Mouse (Mus musculus) heart, adult 18-20 months (tissue): ENCODE measurements around the gene Nrde2. TPM values are rescaled to one million over a fixed set of nuclear protein-coding genes. Genes with fewer than 3 reads are reported as not detected.
A peak's percentile ranks its signal among the peaks of the same experiment; 100 is the strongest.
"Not testable (repeated sequence)": the region's sequence is repeated elsewhere in the genome, so short reads cannot be mapped to it uniquely, and the experiment has no call there.

Experiments
- DNase-seq, 2 experiments: peaks; one replicate each; pipeline ENCODE4 v3.0.0; 2021 to 2022; ENCODE audit warnings: mixed read lengths in 1 of 2
- long read RNA-seq, 2 experiments: library from polyadenylated mRNA; stranded (forward); transcript quantifications; one replicate each; pipeline ENCODE4 v2.0.0; 2021
- total RNA-seq, 2 experiments: library from RNA; stranded (reverse); gene quantifications; 2 replicates each; pipeline ENCODE4 v1.2.3; 2021

Gene Nrde2
- 1 to 10 TPM; 7.8 to 8.2 TPM for total RNA-seq
- long read RNA-seq, experiment 1, transcript Nrde2-201 (14 exons, 3,718 nt), result major isoform, 7 of 12 reads
- long read RNA-seq, experiment 1, partial matches to known transcripts, result 2 of 12 reads
- long read RNA-seq, experiment 1, other reads (novel, unspliced or antisense), result 3 of 12 reads
- long read RNA-seq, experiment 2, partial matches to known transcripts, result 1 of 7 reads
- long read RNA-seq, experiment 2, other reads (novel, unspliced or antisense), result 2 of 7 reads

DNA sequence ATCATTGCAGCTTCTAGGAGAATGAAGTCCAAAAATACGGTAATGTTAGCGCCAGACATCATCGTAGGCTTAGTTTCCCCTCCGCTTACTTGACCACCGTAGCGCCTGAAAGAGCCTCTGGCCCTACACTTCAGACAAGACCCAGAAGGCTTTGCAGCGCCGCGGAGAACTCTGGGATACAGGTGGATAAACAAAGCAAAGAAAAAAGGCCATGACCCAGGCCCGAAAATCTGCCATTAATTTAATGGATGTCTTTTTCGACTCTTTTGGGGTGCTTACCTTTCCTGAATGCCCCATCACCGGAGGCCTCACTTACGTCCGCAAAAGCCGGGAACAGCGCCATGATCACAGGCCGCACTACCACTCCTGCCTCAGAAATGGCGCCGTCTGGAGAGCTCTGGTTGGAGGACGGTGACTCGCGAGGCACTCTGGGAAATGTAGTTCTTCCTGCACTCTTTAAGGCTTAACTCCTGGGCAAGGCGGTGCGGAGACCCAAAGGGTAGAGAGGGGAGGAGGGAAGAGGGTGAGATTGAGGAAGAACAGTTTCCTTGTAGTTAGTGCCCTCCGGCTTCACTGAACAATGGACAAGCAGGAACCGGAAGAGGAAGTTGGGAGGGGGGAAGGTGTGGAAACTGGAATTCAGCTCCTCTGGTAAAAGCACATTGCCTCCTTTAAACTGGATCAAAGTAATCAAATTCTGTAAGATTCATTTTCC is at the start of gene Nrde2:
Gene Nrde2, minus strand, starts transcription at position 393 of the 715 bp plus-strand sequence.
- peak; percentile 96 for DNase-seq

DNA sequence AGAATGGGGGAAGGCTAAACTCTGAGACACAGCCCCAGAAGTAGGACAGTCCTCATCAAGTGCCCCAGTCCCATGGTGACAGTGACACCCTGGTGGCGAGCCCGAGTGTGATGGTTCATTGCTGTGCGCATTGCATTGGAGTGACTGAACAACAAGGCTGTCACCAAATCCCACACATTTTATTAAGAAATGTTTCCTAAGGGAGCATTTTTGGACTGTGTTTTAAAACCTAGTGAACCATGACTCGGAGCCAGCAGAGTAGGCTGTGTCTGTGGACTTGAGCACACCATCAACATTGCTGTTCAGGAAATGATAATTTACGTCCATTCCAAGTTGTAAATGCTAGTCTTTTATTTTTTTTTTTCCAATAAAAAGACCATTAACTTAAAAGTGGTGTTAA is 47.5 kb upstream of the Nrde2 start:
- no peak for DNase-seq

DNA sequence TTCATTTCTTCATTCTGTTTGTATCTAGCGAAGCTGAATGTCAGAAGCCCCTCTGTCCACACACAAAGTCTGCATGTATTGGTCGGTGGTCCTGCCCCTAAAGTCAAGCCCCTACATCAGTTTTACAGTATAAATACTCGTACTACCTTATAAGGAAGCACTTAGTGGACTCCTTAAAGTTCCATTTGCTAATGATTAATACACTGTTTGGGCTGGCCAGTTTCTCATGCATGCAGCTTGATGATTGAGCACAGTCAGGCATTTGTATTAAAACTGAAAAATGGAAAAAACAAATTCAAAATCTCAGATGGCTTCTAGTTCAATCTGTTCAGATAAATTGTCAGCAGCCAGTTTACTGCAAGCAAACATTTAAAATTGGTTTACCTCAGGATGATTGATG is 47.1 kb upstream of the Nrde2 start:
- no peak for DNase-seq

DNA sequence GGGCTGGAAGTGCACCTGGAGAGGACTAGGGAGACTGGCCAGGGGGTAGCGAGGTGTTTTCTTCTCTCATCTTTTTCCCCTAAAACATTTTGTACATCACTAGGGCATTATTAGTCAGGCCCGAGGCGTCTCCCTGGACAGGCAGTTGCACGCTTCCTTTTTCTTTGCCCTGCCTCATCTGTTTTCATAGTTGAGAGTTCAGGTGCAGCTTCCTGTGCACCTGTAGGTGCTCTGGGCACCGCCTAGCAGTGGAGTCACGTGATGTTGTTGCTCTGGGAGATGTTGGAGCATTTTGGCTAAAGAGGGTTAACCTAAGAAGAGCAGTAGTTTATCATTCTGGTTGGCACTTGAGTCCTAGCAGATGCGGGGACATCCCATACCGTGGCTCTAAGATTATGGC is 45.7 kb upstream of the Nrde2 start:
- DNase-seq, result no peak

DNA sequence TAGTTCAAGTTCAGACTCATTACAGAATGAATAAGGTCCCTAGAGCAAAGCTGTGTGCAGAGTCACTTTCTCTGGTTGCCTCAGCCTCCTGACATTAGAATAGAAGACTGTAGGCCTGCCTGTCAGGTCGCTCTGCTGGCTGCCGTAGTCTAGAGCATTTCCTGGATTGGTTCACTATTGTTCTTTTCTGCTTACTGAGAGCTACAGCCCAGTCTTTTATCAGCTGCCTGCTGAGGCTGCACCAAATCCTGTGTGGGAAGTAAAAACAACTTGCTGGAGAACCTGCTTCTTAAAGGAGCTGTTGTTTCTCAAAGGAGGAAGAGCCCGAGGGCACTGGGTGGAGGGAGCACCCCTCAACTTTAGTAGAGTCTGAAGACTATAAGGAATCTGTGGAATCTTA is 44.3 kb upstream of the Nrde2 start:
- peak; percentile 16 to 37 for DNase-seq

DNA sequence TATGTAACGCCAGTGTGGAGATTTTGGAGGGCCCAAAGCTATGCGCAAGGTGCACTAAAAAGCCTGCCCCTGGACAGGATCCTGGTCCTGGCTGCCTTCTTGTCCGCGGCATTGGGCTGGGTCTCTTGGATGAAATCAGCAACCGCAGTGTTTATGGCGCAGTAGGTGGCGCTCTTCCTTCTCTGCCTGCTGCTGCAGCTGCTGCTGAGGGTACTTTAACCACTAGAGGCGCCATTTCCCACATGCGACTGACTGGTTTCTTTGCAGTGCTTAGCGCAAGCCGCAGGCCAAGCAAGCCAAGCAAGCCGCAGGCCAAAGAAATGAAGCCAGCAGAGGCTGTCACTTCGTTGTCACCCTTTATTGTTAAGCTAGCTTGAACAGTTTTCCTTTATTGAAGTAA is 42.4 kb upstream of the Nrde2 start:
- peak; percentile 95 to 96 for DNase-seq

DNA sequence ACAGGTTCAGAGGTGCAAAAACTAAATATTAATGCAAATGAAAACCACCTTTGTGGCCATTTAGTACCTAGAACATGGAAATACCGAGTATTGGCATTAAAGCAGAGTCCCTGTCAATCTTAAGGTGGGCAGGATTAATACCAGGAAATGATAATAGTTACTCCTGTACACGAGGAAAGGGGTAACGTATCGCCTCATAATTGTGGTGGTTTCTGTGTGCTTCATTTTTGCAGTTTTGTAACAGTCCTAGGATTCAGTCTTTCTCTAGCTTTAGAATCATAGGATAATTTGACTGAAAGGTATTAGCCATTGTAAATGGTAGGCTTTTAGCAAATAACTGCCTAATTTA is 41.9 kb upstream of the Nrde2 start:
- DNase-seq, result no peak

DNA sequence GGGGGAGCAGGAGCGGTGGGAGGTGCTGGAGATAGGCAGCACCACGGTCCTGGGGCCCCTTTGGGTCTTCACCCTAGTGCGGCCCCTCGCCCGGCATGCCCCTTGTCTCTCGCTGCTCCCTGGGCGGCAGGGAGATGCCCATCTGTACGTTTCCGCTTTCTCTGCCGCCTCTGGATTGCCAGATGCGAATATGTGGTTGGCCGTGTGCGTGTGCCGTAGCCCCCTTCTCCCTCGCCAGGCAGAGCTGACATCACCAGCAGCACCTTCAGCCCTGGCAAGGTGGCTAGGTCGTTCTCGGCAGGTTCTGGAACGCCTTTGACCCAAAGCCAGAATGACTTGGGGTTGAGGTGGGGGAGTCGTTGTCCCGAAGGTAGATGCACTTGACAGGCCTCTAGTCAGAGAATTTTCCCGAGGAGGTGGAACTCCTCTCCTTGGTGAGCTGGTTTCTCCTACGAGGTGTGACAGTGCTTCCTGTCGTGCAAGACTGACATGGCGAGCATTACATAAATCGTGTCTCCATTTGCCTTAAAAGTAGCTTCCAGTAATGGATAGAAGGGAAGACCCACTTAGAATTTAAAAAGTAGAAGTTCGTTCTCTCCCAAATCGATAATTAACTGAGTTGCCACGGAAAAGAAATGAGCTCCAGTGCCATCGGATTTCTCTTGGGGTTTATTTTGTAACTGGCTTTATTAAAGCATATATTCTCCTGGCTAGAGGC is 41.4 kb upstream of the Nrde2 start:
- DNase-seq, result peak in 1 of 2 experiments; percentile 75

DNA sequence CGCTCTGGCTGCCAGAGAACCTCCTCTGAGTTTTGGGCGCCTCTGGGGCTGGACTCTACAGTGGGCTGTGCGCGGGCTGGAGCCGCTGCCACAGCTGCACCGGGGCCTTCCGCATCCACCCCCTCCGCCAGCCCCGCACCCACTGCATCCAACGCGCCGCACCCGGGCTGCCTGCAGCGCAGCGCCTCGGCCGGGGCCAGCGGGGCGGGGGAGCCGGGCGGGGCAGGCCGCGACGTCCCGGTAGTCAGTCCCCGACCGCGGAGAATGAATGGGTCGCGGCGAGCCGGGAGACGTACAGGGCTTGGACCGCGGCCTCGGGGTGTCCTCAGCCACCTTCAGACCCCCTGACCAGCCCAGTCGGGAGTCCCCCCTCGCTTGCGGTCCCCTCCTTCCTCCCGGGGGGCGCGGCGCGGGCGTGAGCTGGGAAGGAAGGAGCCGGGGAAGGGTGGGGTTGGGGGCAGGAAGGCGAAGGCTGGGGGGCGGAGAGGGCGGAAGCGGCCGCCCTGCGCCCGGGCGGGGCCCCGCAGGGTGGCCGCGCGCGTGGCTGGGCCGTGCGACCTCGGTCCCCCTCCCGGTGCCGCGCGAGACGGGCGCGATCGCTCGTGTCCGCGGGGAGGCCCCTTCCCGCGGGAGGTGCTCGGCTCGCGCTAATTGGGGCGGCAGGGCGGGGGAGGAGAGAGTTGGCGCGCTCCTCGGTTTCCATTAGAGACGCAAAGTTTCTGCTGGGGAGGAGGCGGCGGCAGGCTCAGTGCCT is 40.6 kb upstream of the Nrde2 start:
- DNase-seq, result peak; percentile 80 to 88

DNA sequence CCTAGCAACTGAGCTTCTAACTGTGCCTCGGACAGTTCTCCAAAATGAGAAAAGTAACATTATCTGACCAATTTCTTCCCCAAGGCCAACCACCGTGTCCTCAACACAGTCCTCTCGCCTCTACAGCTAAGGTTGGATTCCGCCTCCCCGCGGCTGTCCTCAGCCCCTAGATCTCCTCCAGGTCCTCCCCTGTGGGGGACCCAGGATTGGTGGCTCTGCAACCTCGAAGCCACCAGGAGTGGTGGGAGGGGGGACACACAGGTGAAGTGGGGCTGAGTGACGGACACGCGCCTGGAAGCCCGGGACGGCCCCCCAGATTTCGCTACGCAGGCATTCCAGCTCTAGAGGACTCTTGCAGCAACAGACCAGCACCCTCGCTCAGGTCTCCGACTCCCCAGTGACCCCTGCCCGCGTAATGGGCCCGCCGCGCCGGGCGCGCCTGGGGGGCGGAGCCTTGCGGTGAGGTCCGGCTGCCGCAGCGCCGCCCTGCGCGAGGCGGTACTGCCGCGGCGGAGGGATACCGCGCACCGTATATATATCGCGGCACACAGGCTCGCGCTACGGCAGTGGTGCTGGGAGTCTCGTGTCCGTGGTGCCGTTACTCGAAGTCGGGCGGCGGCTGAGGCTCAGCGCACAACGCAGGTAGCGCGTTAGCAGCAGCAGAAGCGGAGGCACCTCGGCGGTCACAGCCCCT is 39.7 kb upstream of the Nrde2 start, which contains the start of gene Calm1:
Gene Calm1, plus strand, starts transcription at position 469 of the 694 bp plus-strand sequence.
- DNase-seq, result peak; percentile 94 to 96

DNA sequence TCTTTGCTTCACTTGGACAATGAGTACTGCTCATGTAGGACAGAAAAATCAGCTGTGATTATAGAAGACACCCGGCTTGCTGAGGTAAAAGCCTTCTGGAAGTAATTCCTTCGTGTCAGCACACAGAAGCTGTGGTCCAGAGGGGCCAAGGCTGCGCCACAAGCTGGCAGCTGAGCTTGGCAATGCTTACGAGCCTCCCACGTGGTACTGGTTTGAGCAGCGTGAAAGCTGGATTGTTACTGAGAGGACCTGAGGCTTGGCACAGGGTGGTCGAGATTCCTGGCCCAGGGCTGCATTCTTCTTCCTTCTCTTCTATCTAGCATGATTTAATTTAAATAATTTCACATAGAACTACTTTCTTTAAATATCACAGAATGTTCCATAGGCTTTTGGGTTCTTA is 37.3 kb upstream of the Nrde2 start:
- peak in 1 of 2 experiments; percentile 7 for DNase-seq

DNA sequence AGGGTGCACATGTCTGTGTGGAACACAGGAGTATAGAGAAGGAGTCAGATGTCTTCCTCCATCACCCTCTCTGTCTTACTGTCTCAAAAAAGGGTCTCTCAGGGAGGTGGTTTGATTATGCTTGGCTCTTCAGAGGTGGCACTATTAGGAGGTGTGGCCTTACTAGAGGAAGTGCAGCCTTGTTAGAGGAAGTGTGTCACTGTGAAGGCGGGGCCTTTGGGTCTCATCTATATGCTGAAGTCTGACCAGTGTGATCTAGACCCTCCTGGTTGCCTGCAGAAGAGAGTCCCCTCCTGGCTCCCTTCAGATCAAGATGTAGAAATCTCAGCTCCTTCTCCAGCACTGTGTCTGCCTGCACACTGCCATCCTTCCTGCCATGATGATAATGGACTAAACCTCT is 34.7 kb upstream of the Nrde2 start:
- DNase-seq, result no peak

DNA sequence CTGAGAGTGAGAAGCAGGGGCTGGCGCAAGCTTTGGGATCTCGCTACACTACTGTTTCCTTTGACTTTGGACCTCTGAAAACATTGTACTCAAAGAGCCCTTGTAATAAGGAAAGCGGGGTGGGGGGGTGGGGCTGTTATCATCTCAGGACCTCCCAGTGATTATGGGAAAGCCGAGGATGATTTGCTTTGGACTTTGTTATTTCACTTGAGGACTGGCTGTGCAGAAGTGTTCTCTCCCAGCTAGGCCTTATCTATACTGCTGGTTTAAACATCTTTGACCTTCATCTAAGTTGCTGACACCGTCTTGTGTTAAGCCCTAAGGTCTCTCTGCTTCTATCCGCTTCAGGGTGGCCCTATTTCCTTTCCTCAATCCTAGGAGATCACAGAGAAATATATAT is 31.3 kb upstream of the Nrde2 start:
- no peak for DNase-seq

DNA sequence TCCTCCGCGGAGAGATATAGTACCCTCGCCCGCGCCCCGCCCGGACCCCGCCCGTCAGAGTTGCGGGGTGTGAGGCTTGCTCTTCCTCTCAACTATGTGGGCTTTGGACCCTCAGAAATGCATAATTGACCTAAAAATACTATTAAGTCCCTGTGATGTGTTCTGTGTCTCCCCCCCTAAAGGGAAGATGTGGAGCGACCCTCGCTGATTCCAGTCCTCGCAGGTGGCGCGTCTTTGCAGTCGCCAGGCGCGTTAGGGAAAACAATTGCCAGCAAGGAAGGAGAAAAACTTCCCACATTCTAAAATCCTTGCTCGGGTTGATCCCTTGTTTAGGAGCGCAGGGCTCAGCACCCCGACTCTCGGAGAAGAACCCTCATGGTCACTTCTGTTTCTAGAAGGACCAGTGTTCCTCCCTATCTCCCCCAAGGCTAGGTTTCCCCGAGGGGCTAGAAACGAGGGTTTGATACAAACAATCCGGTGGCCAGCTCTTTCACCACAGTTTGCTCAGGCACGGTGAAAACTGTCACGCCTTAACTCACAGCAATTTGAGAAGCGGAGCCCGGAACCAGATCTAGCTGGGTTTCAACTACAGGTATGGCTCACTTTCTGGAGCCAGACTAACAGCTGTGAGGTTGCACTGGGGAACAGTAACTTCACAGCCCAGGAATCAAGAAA is 28.4 kb upstream of the Nrde2 start:
- DNase-seq, result peak in 1 of 2 experiments; percentile 77

DNA sequence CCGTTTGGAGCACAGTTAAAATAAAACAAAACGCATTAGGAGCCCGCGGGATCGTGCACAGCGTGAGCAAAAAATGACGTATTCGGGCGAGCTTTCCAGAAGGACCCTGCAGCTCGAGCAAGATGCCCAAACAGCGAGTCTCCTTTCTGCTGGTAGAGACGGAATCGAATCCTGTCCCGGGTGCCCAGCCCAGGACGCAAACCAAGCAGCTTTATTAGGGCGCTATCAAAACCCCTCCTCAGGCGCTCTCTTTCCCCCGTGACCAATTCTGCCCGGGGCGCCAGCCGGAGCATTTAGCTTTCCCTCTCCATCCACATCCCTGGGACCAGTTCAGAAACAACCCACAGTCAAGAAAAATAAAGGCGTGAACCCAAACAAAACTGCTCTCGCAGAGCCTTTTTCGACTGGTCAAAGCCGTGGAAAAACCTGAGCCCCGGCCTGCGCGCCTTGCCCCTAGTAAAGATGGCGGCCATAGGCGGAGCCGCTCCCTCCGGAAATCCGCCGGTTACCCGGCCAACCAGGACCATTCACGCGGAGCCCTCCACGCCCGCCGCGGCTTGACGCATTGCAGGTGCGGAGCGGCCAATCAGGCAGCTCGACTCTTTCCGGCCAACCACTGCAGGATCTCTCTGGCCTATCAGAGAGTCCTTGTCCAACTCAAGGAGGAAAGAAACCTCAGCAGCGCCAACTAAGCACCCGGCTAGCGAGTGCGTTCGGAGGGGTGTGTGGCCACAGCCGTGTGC is 27.7 kb upstream of the Nrde2 start:
- peak; percentile 99 to 100 for DNase-seq

DNA sequence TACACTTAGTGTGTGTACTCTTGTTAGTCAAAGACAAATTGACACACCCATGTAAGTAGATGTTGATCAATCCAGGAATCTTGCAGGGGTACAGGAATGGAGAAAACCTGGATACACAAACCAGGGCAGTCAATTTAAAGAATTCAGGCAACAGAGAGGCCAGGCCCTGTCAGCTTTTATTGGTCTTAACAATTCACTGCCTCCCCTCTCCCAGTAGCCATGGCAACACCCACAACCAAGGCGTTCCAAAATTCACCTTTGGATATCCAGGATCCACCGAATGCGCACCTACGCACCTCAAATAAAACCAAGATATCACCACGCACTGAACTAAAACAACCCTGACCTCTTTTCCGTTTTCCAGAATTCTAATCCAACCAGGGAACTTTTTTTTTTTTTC is 26.9 kb upstream of the Nrde2 start:
- DNase-seq, result peak in 1 of 2 experiments; percentile 45

DNA sequence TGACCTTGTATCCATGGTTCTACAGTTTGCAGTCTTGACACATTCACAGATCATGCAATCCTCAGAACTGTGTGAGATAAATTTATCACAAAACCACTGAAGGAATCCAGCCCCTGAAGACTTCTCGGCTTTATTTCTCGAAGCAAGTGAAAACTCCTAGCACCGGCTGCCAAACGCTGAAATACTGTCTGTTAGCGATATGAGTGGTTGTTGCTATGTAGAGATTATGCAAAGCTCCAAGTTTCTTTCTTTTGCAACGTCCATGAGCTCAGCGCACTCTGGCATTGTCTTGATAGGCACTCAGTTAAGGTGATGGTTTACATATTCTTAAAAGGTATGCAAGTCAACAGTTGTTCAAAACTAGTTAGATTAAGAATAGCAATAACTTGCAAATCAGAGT is 26.4 kb upstream of the Nrde2 start:
- DNase-seq, result no peak

DNA sequence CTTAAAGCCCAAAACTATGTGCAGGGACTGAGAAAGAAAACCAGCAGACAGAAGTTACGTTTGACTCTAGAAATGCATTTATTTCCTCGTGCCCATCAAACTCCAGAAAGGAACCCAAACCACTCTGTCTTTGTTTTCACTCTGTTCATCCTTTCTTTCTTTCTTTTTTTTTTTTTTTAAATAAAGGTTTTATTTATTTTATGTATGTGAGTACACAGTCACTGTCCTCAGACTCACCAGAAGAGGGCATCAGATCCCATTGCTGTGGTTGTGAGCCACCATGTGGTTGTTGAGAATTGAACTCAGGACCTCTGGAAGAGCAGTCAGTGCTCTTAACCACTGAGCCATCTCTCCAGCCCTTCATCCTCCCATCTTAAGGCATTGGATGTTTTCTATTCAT is 25.5 kb upstream of the Nrde2 start:
- DNase-seq, result not testable (repeated sequence)

DNA sequence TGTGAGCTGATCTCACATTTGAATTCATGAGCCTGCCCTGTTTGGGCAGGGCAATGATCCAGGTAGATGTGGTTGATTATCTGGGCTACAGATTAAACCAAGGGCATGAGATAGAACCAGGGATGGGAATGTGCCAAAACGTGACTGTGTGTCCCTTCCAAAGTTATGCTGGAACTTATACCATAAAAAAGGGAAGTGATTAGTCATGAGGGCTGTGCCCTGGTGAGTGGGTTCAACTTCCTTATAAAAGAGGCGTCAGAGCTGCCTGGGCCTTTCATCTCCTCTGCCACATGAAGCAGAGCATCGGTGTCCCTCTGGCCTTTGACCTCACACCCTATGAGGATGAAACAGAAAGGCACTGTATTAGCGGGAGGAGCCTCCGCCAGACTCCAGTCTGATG is 24.5 kb upstream of the Nrde2 start:
- DNase-seq, result peak in 1 of 2 experiments; percentile 58

DNA sequence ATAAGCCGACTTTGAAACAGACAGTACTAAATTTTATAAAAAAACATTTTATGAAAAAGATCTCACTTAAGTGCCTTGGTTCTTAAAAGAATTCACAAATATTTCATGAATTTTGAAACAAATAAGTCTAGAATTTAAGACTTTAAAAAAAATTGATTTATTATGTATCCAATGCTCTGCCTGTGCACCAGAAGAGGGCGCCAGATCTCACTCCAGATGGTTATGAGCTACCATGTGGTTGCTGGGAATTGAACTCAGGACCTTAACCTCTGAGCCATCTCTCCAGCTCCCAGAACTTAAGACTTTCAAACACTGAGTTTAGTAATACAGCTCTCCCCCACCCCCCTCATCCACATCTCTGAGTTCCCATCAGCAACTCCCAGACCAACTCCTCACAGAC is 23.2 kb upstream of the Nrde2 start:
- no peak for DNase-seq

DNA sequence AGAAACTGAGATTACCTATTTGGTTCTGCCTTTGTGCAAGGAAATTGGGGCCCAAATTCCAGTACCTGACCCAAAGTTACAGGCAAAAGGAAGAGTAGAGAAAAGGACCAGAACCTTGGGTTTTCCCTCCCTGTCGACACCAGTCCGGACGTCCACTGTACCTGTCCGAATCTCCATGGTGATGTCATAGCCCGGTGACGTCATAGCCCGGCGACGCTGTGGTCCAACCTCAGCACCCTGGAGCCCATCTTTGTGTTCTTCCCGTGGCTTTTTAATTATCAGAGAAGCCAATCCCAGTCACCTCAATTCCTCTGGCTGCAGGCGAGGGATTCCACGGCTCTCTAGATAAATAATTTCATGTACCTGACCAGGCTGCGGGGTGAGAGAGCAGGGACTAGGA is 21.3 kb upstream of the Nrde2 start:
- no peak for DNase-seq
